Mouse (Mus musculus) ES-E14 (cell line): ENCODE results near the gene Rab5if. TPM values are rescaled to one million over a fixed set of nuclear protein-coding genes. Genes with fewer than 3 reads are reported as not detected.
A peak's percentile ranks its signal among the peaks of the same experiment; 100 is the strongest.

Experiments
- DNase-seq: peaks from one replicate; pipeline ENCODE4 v3.0.0-alpha.2; 2013; ENCODE audit warnings: low read depth, low spot score
- H3K27ac ChIP-seq: 2 replicates; pipeline ENCODE4 v1.5.1; 2012; ENCODE audit warnings: low read depth, mild to moderate bottlenecking, low read length, moderate library complexity, mixed read lengths; ENCODE audit not compliant: poor library complexity, insufficient read depth, severe bottlenecking
- H3K36me3 ChIP-seq: 2 replicates; pipeline ENCODE4 v1.6.1; 2012; ENCODE audit warnings: mild to moderate bottlenecking, low read length, moderate library complexity, mixed read lengths; ENCODE audit not compliant: control insufficient read depth, poor library complexity, insufficient read depth, severe bottlenecking
- H3K4me1 ChIP-seq, 2 experiments: fragments of 150-350 bp in 1 of 2; sonication (generic) in 1 of 2; 2 replicates each; pipeline ENCODE4 v1.6.1; 2012; ENCODE audit warnings: low read length in 2 of 2, mild to moderate bottlenecking in 1 of 2, mixed read lengths in 1 of 2; ENCODE audit not compliant: control insufficient read depth in 2 of 2, insufficient read depth in 2 of 2, poor library complexity in 1 of 2
- H3K4me3 ChIP-seq, 2 experiments: fragments of 150-350 bp in 1 of 2; sonication (generic) in 1 of 2; 2 replicates each; pipeline ENCODE4 v1.5.1; 2012; ENCODE audit warnings: low read length in 2 of 2, low read depth in 1 of 2, mild to moderate bottlenecking in 1 of 2, mixed read lengths in 1 of 2; ENCODE audit not compliant: insufficient read depth in 1 of 2, poor library complexity in 1 of 2, severe bottlenecking in 1 of 2
- H3K9ac ChIP-seq: 2 replicates; pipeline ENCODE4 v1.6.1; 2012; ENCODE audit warnings: low read depth, mild to moderate bottlenecking, low read length, mixed read lengths; ENCODE audit not compliant: poor library complexity, insufficient read depth, severe bottlenecking
- H3K9me3 ChIP-seq: fragments of 150-350 bp; sonication (generic); 2 replicates; pipeline ENCODE4 v1.6.1; 2012; ENCODE audit warnings: low read depth, mild to moderate bottlenecking, low read length; ENCODE audit not compliant: control insufficient read depth, insufficient read depth
- CHD2 ChIP-seq: IDR thresholded peaks from 2 replicates; pipeline ENCODE4 v1.6.1; 2014; ENCODE audit warnings: mild to moderate bottlenecking, low read depth, low read length, inconsistent platforms
- HCFC1 ChIP-seq: IDR thresholded peaks from 2 replicates; pipeline ENCODE4 v1.6.1; 2012; ENCODE audit warnings: low read length, inconsistent platforms, borderline replicate concordance; ENCODE audit not compliant: insufficient read depth
- MAFK ChIP-seq: IDR thresholded peaks from 2 replicates; pipeline ENCODE4 v1.6.1; 2014; ENCODE audit warnings: mild to moderate bottlenecking, low read depth, low read length, inconsistent platforms; ENCODE audit not compliant: insufficient read depth
- ZC3H11A ChIP-seq: IDR thresholded peaks from 2 replicates; pipeline ENCODE4 v1.6.1; 2012; ENCODE audit warnings: low read depth, mild to moderate bottlenecking, inconsistent platforms, low read length, borderline replicate concordance
- ZNF384 ChIP-seq: IDR thresholded peaks from 2 replicates; pipeline ENCODE4 v1.6.1; 2012; ENCODE audit warnings: low read depth, low read length, inconsistent platforms
- in situ Hi-C, 2 experiments: fragments of 600-800 bp; cut with MboI; formaldehyde crosslinking; loops; one replicate each; pipeline ENCODE4 v1.15.1; 2025; ENCODE audit warnings: low sequenced_read_pairs in 2 of 2, inconsistent platforms in 1 of 2; ENCODE audit not compliant: unreplicated experiment in 2 of 2
- total RNA-seq: library from RNA; depleted of rRNA; stranded (reverse); fragments of 300-350 nt; gene quantifications from 2 replicates; pipeline ENCODE4 v1.2.3, GENCODE M21; 2012

The Rab5if gene
- total RNA-seq, 1 experiment: 216 TPM

- H3K9me3 ChIP-seq: no peaks in the 10 kb centered on the region
- H3K9ac ChIP-seq: no peak overlapping the region
- no peak overlapping the region for H3K27ac ChIP-seq
- H3K4me1 ChIP-seq: peaks cover 2 to 5% of the 10 kb centered on the region in 2 experiments; a peak in 1 of 4 replicates
- TF ChIP-seq ZNF384 (no peak), MAFK (no peak), ZC3H11A (no peak), HCFC1 (no peak), CHD2 (no peak)
- DNase-seq: no peak
- in situ Hi-C loops: no loop called here
- peaks cover 32% of the 10 kb centered on the region for H3K36me3 ChIP-seq
- H3K4me3 ChIP-seq: no peak overlapping the region
Measured at GRCm38 (mm10) chr2:156870519-156870918, 7.6 kb downstream of the Rab5if start.

- H3K36me3 ChIP-seq: peaks cover 20% of the 10 kb centered on the region
- in situ Hi-C loops: no loop called here
Measured at GRCm38 (mm10) chr2:156873629-156874028, 10.7 kb downstream of the Rab5if start.

GRCm38 (mm10) chr2:156874047-156874759, 11.3 kb downstream of the Rab5if start:
- H3K36me3 ChIP-seq: peaks cover 17% of the 10 kb centered on the region
- in situ Hi-C loops: no loop called here
- no peak for DNase-seq
- H3K9ac ChIP-seq: no peak overlapping the region
- no peak overlapping the region for H3K4me3 ChIP-seq
- H3K27ac ChIP-seq: no peak overlapping the region
- peaks cover 2 to 5% of the 10 kb centered on the region in 2 experiments; a peak in 1 of 4 replicates for H3K4me1 ChIP-seq
- H3K9me3 ChIP-seq: no peaks in the 10 kb centered on the region
- TF ChIP-seq CHD2: no peak

More at GRCm38 (mm10) chr2:156873629-156874028, 10.7 kb downstream of the Rab5if start:
- peak; percentile 40 for DNase-seq
- H3K4me1 ChIP-seq: peaks cover 2 to 5% of the 10 kb centered on the region in 2 experiments; a peak in 1 of 4 replicates
- H3K9me3 ChIP-seq: no peaks in the 10 kb centered on the region
- no peak; the same call in 1 of the 2 replicates for TF ChIP-seq ZC3H11A
- TF ChIP-seq ZNF384: no peak
- no peak for TF ChIP-seq CHD2
- no peak for TF ChIP-seq MAFK
- TF ChIP-seq HCFC1: no peak
- no peak overlapping the region for H3K9ac ChIP-seq
- no peak overlapping the region for H3K4me3 ChIP-seq
- H3K27ac ChIP-seq: no peak overlapping the region

- H3K36me3 ChIP-seq: peaks cover 17% of the 10 kb centered on the region
Measured at GRCm38 (mm10) chr2:156874760-156875510, 12.0 kb downstream of the Rab5if start.

More at GRCm38 (mm10) chr2:156874760-156875510, 12.0 kb downstream of the Rab5if start:
- no peak for DNase-seq
- H3K9ac ChIP-seq: no peak overlapping the region
- no peak overlapping the region for H3K27ac ChIP-seq
- no peak overlapping the region for H3K4me3 ChIP-seq
- peaks cover 2 to 4% of the 10 kb centered on the region in 2 experiments; a peak in 1 of 4 replicates for H3K4me1 ChIP-seq
- no peaks in the 10 kb centered on the region for H3K9me3 ChIP-seq
- in situ Hi-C loops: no loop called here
- no peak for TF ChIP-seq ZC3H11A
- TF ChIP-seq MAFK: no peak
- TF ChIP-seq CHD2: no peak
- TF ChIP-seq HCFC1: no peak
- TF ChIP-seq ZNF384: no peak
